In genomic region chr11:31637788-31638373, GRCm38 (mm10) we compare ENCODE assay signal across 8 mouse cellular contexts. TPM values are rescaled to one million over a fixed set of nuclear protein-coding genes. Genes with fewer than 3 reads are reported as not detected.
DNase-seq lines count a peak whose midpoint lies in the region; ATAC-seq and TF ChIP-seq lines count a peak whose summit lies in the region.

No protein-coding gene starts in this region.

- H3K27me3 ChIP-seq in hindbrain, postnatal 0 days (ENCODE audit: insufficient read depth, low read length), result no peaks in the 10 kb centered on the region
- H3K27me3 ChIP-seq in midbrain, embryonic 11.5 days (ENCODE audit: control insufficient read depth, insufficient read depth, low read length), result no peaks in the 10 kb centered on the region

- intact Hi-C loops in left cerebral cortex, postnatal 10 days (cut with DNase I), result loop anchor here (5.0 kb wide), 1 partner anchor 391 kb away; no protein-coding TSS in a partner anchor

- H3K9ac ChIP-seq in hindbrain, postnatal 0 days (replicated peaks; ENCODE audit: low read length), result no peak overlapping the region
- no peak overlapping the region for H3K9ac ChIP-seq in midbrain, embryonic 11.5 days (ENCODE audit: low read length)

- WGBS in hindbrain, postnatal 0 days, result 27% methylated on average over 10 of the region's 10 CpGs
- 24% methylated on average over 10 of the region's 10 CpGs for WGBS in midbrain, embryonic 11.5 days

- H3K4me2 ChIP-seq in hindbrain, postnatal 0 days (ENCODE audit: low read depth, low read length), result no peak overlapping the region
- H3K4me2 ChIP-seq in midbrain, embryonic 11.5 days, result no peak overlapping the region

- ATAC-seq in hindbrain, postnatal 0 days, result peak; percentile 87; the same call in 1 of the 2 replicates
- peak; percentile 90 for ATAC-seq in midbrain, embryonic 11.5 days (ENCODE audit: low FRiP score)
- ATAC-seq in activated CD4-positive, CD25-positive, alpha-beta regulatory T cell, adult 4 months, result no peak

- H3K9me3 ChIP-seq in hindbrain, postnatal 0 days (ENCODE audit: low read length), result no peaks in the 10 kb centered on the region
- no peaks in the 10 kb centered on the region for H3K9me3 ChIP-seq in midbrain, embryonic 11.5 days (ENCODE audit: control insufficient read depth, low read length)

- H3K27ac ChIP-seq in hindbrain, postnatal 0 days, result no peak overlapping the region
- H3K27ac ChIP-seq in midbrain, embryonic 11.5 days (ENCODE audit: low read depth, low read length), result no peak overlapping the region

- H3K4me1 ChIP-seq in hindbrain, postnatal 0 days (ENCODE audit: insufficient read depth, low read length), result no peaks in the 10 kb centered on the region
- no peaks in the 10 kb centered on the region for H3K4me1 ChIP-seq in midbrain, embryonic 11.5 days (ENCODE audit: control insufficient read depth, insufficient read depth, low read length)

- no peak overlapping the region for H3K4me3 ChIP-seq in hindbrain, postnatal 0 days (ENCODE audit: low read length)
- no peak overlapping the region for H3K4me3 ChIP-seq in midbrain, embryonic 11.5 days (ENCODE audit: low read depth, low read length)

- peak; percentile 91 for TF ChIP-seq CTCF in hindbrain, postnatal 0 days (IDR thresholded peaks at IDR 0.05; ENCODE audit: low read depth)

- H3K36me3 ChIP-seq in hindbrain, postnatal 0 days (ENCODE audit: insufficient read depth, low read length), result no peaks in the 10 kb centered on the region
- H3K36me3 ChIP-seq in midbrain, embryonic 11.5 days (ENCODE audit: control insufficient read depth, insufficient read depth, low read length), result no peaks in the 10 kb centered on the region

- peak; percentile 85 for DNase-seq in adipocyte (ENCODE audit: low spot score)
- peak; percentile 68 to 85 for DNase-seq in cerebellum, postnatal 25 days
- peak; percentile 31 to 64 for DNase-seq in frontal cortex, postnatal 14 days (ENCODE audit: low spot score in 2 of 2)
- DNase-seq in hindbrain, postnatal 0 days (ENCODE audit: low spot score), result peak; percentile 84
- peak; percentile 35 to 82 for DNase-seq in left cerebral cortex, postnatal 10 days (ENCODE audit: extremely low spot score in 1 of 2, low spot score in 2 of 2)
- DNase-seq in midbrain, embryonic 11.5 days (ENCODE audit: low spot score, missing footprints), result peak; percentile 98
- peak; percentile 50 for DNase-seq in skeletal muscle tissue, adult 2 months (ENCODE audit: low read depth, low spot score)

RNA-seq across cellular contexts. Expression of gene Bod1, which starts 33.8 kb away (rescaled TPM):
- 91.2 and 113 TPM in 2 replicates for total RNA-seq in hindbrain, postnatal 0 days (2014; rRNA removed)
- 125 and 134 TPM in 2 replicates for polyA plus RNA-seq in hindbrain, postnatal 0 days (2015; fragmentation: Nextera tagmentation; extraction: Ambion mirVana)
- total RNA-seq in left cerebral cortex, postnatal 10 days (2021), result 10 to 100 TPM; 91.6 to 92.2 TPM
- polyA plus RNA-seq in midbrain, embryonic 11.5 days (2014; fragmentation: Nextera tagmentation; extraction: Ambion mirVana), result 148 and 160 TPM in 2 replicates
- 1 to 10 TPM; 4.9 to 6.2 TPM for polyA plus RNA-seq in activated CD4-positive, CD25-positive, alpha-beta regulatory T cell, adult 4 months (2017; shearing (Covaris generic))

Comparison
In these comparisons a context has a peak if more than half of its experiments do, and no peak if none do; other contexts are left out.
1. DNase-seq: peak in every context shown above with its lines; median percentile 98 in midbrain, embryonic 11.5 days; 85 in adipocyte; 84 in hindbrain, postnatal 0 days; 76 in cerebellum, postnatal 25 days; 58 in left cerebral cortex, postnatal 10 days; 50 in skeletal muscle tissue, adult 2 months; 48 in frontal cortex, postnatal 14 days.
2. RNA of gene Bod1, which starts 33.8 kb away (polyA plus RNA-seq): 148 to 160 TPM in midbrain, embryonic 11.5 days and 125 to 134 TPM in hindbrain, postnatal 0 days; 4.9 to 6.2 TPM in activated CD4-positive, CD25-positive, alpha-beta regulatory T cell, adult 4 months; every median in the first group is over 10 times any median in the second.